Mouse (Mus musculus): ENCODE data around the gene Cdc27. TPM values are rescaled to one million over a fixed set of nuclear protein-coding genes. Genes with fewer than 3 reads are reported as not detected.
A peak's percentile ranks its signal among the peaks of the same experiment; 100 is the strongest.
"Not testable (repeated sequence)": the region's sequence is repeated elsewhere in the genome, so short reads cannot be mapped to it uniquely, and the experiment has no call there.

The Cdc27 gene
- polyA plus RNA-seq, 1 experiment from 2014 or later: 24.4 TPM

- 76% methylated on average over 9 of the region's 9 CpGs for WGBS
- Histone ChIP-seq H3K4me3 (ENCODE audit: low read length) (no peak overlapping the region), H3K4me1 (ENCODE audit: control insufficient read depth, insufficient read depth, low read length) (no peaks in the 10 kb centered on the region), H3K27me3 (replicated peaks; ENCODE audit: control insufficient read depth, insufficient read depth, low read length) (no peaks in the 10 kb centered on the region), H3K9ac (ENCODE audit: low read depth, low read length) (no peak overlapping the region), H3K9me3 (ENCODE audit: control insufficient read depth, low read length) (0 out of 2 replicates have a peak, but pooled peaks cover 3% of the 10 kb centered on the region), H3K4me2 (ENCODE audit: low read depth, low read length) (no peak overlapping the region), H3K36me3 (ENCODE audit: control insufficient read depth, insufficient read depth, low read length) (no peaks in the 10 kb centered on the region), H3K27ac (ENCODE audit: low read length) (no peak overlapping the region)
- ATAC-seq: no peak
Observed at GRCm38 (mm10) chr11:104565172-104565571, 14.8 kb upstream of the Cdc27 start.

GRCm38 (mm10) chr11:104563496-104563895 is 13.1 kb upstream of the Cdc27 start:
- no peaks in the 10 kb centered on the region for H3K9me3 ChIP-seq (ENCODE audit: control insufficient read depth, low read length)
- ATAC-seq: no peak
- no peak overlapping the region for H3K4me2 ChIP-seq (ENCODE audit: low read depth, low read length)
- no peaks in the 10 kb centered on the region for H3K36me3 ChIP-seq (ENCODE audit: control insufficient read depth, insufficient read depth, low read length)
- no peaks in the 10 kb centered on the region for H3K27me3 ChIP-seq (replicated peaks; ENCODE audit: control insufficient read depth, insufficient read depth, low read length)
- no peak overlapping the region for H3K9ac ChIP-seq (ENCODE audit: low read depth, low read length)
- no peak overlapping the region for H3K27ac ChIP-seq (ENCODE audit: low read length)
- H3K4me1 ChIP-seq (ENCODE audit: control insufficient read depth, insufficient read depth, low read length): no peaks in the 10 kb centered on the region
- 72% methylated on average over 1 of the region's 1 CpGs for WGBS
- H3K4me3 ChIP-seq (ENCODE audit: low read length): no peak overlapping the region

GRCm38 (mm10) chr11:104560971-104561370 is 10.6 kb upstream of the Cdc27 start:
- Histone ChIP-seq H3K9ac (ENCODE audit: low read depth, low read length) (no peak overlapping the region), H3K4me1 (ENCODE audit: control insufficient read depth, insufficient read depth, low read length) (no peaks in the 10 kb centered on the region), H3K27me3 (replicated peaks; ENCODE audit: control insufficient read depth, insufficient read depth, low read length) (no peaks in the 10 kb centered on the region), H3K36me3 (ENCODE audit: control insufficient read depth, insufficient read depth, low read length) (no peaks in the 10 kb centered on the region), H3K27ac (ENCODE audit: low read length) (no peak overlapping the region), H3K9me3 (ENCODE audit: control insufficient read depth, low read length) (no peaks in the 10 kb centered on the region), H3K4me3 (ENCODE audit: low read length) (no peak overlapping the region), H3K4me2 (ENCODE audit: low read depth, low read length) (no peak overlapping the region)
- WGBS: 36% methylated on average over 2 of the region's 2 CpGs
- no peak for ATAC-seq

GRCm38 (mm10) chr11:104558651-104559403 is 8.4 kb upstream of the Cdc27 start:
- no peaks in the 10 kb centered on the region for H3K27me3 ChIP-seq (replicated peaks; ENCODE audit: control insufficient read depth, insufficient read depth, low read length)
- H3K9me3 ChIP-seq (ENCODE audit: control insufficient read depth, low read length): no peaks in the 10 kb centered on the region
- H3K36me3 ChIP-seq (ENCODE audit: control insufficient read depth, insufficient read depth, low read length): no peaks in the 10 kb centered on the region
- H3K27ac ChIP-seq (ENCODE audit: low read length): no peak overlapping the region
- H3K4me1 ChIP-seq (ENCODE audit: control insufficient read depth, insufficient read depth, low read length): no peaks in the 10 kb centered on the region
- H3K4me2 ChIP-seq (ENCODE audit: low read depth, low read length): no peak overlapping the region
- H3K9ac ChIP-seq (ENCODE audit: low read depth, low read length): no peak overlapping the region
- no peak overlapping the region for H3K4me3 ChIP-seq (ENCODE audit: low read length)
- ATAC-seq: no peak
- 53% methylated on average over 4 of the region's 4 CpGs for WGBS

- H3K4me1 ChIP-seq (ENCODE audit: control insufficient read depth, insufficient read depth, low read length): no peaks in the 10 kb centered on the region
- no peaks in the 10 kb centered on the region for H3K36me3 ChIP-seq (ENCODE audit: control insufficient read depth, insufficient read depth, low read length)
- no peaks in the 10 kb centered on the region for H3K27me3 ChIP-seq (replicated peaks; ENCODE audit: control insufficient read depth, insufficient read depth, low read length)
- no peak overlapping the region for H3K4me3 ChIP-seq (ENCODE audit: low read length)
- ATAC-seq: no peak
- 70% methylated on average over 4 of the region's 4 CpGs for WGBS
- H3K9ac ChIP-seq (ENCODE audit: low read depth, low read length): no peak overlapping the region
- no peak overlapping the region for H3K27ac ChIP-seq (ENCODE audit: low read length)
- H3K4me2 ChIP-seq (ENCODE audit: low read depth, low read length): no peak overlapping the region
- H3K9me3 ChIP-seq (ENCODE audit: control insufficient read depth, low read length): no peaks in the 10 kb centered on the region
Observed at GRCm38 (mm10) chr11:104558065-104558464, 7.6 kb upstream of the Cdc27 start.

- H3K4me2 ChIP-seq (ENCODE audit: low read depth, low read length): peak overlapping the region; percentile 83
- no peaks in the 10 kb centered on the region for H3K9me3 ChIP-seq (ENCODE audit: control insufficient read depth, low read length)
- peaks cover 7% of the 10 kb centered on the region for H3K4me1 ChIP-seq (ENCODE audit: control insufficient read depth, insufficient read depth, low read length)
- H3K36me3 ChIP-seq (ENCODE audit: control insufficient read depth, insufficient read depth, low read length): no peaks in the 10 kb centered on the region
- WGBS: under 1% methylated on average over 53 of the region's 53 CpGs
- peak; percentile 86 for ATAC-seq
- no peaks in the 10 kb centered on the region for H3K27me3 ChIP-seq (replicated peaks; ENCODE audit: control insufficient read depth, insufficient read depth, low read length)
- peak overlapping the region; percentile 97 for H3K4me3 ChIP-seq (ENCODE audit: low read length)
- peak overlapping the region; percentile 100 for H3K9ac ChIP-seq (ENCODE audit: low read depth, low read length)
- peak overlapping the region; percentile 93 for H3K27ac ChIP-seq (ENCODE audit: low read length)
Observed at GRCm38 (mm10) chr11:104549438-104550405, 698 bp downstream of the Cdc27 start.

- ATAC-seq: no peak
- no peak overlapping the region for H3K4me3 ChIP-seq (ENCODE audit: low read length)
- H3K4me1 ChIP-seq (ENCODE audit: control insufficient read depth, insufficient read depth, low read length): peaks cover 7% of the 10 kb centered on the region
- no peak overlapping the region for H3K9ac ChIP-seq (ENCODE audit: low read depth, low read length)
- H3K27ac ChIP-seq (ENCODE audit: low read length): no peak overlapping the region
- no peaks in the 10 kb centered on the region for H3K36me3 ChIP-seq (ENCODE audit: control insufficient read depth, insufficient read depth, low read length)
- H3K27me3 ChIP-seq (replicated peaks; ENCODE audit: control insufficient read depth, insufficient read depth, low read length): no peaks in the 10 kb centered on the region
- no peaks in the 10 kb centered on the region for H3K9me3 ChIP-seq (ENCODE audit: control insufficient read depth, low read length)
- 88% methylated on average over 3 of the region's 3 CpGs for WGBS
- H3K4me2 ChIP-seq (ENCODE audit: low read depth, low read length): no peak overlapping the region
Observed at GRCm38 (mm10) chr11:104547502-104547901, 2.9 kb downstream of the Cdc27 start.

- Histone ChIP-seq H3K36me3 (ENCODE audit: control insufficient read depth, insufficient read depth, low read length) (no peaks in the 10 kb centered on the region), H3K4me1 (ENCODE audit: control insufficient read depth, insufficient read depth, low read length) (peaks cover 7% of the 10 kb centered on the region), H3K4me2 (ENCODE audit: low read depth, low read length) (no peak overlapping the region), H3K9ac (ENCODE audit: low read depth, low read length) (no peak overlapping the region), H3K9me3 (ENCODE audit: control insufficient read depth, low read length) (no peaks in the 10 kb centered on the region), H3K27me3 (replicated peaks; ENCODE audit: control insufficient read depth, insufficient read depth, low read length) (no peaks in the 10 kb centered on the region), H3K27ac (ENCODE audit: low read length) (no peak overlapping the region), H3K4me3 (ENCODE audit: low read length) (no peak overlapping the region)
- 69% methylated on average over 2 of the region's 2 CpGs for WGBS
- ATAC-seq: no peak
Observed at GRCm38 (mm10) chr11:104544507-104544906, 5.9 kb downstream of the Cdc27 start.

- H3K27ac ChIP-seq (ENCODE audit: low read length); H3K4me3 ChIP-seq (ENCODE audit: low read length); H3K27me3 ChIP-seq (replicated peaks; ENCODE audit: control insufficient read depth, insufficient read depth, low read length); H3K9me3 ChIP-seq (ENCODE audit: control insufficient read depth, low read length); H3K9ac ChIP-seq (ENCODE audit: low read depth, low read length); H3K4me2 ChIP-seq (ENCODE audit: low read depth, low read length); ATAC-seq; H3K4me1 ChIP-seq (ENCODE audit: control insufficient read depth, insufficient read depth, low read length); H3K36me3 ChIP-seq (ENCODE audit: control insufficient read depth, insufficient read depth, low read length): not testable (repeated sequence)
- 99% methylated on average over 2 of the region's 2 CpGs for WGBS
Observed at GRCm38 (mm10) chr11:104543337-104543736, 7.1 kb downstream of the Cdc27 start.
